Comparison of ENCODE assay signal across 13 mouse cellular contexts in the genomic region with DNA sequence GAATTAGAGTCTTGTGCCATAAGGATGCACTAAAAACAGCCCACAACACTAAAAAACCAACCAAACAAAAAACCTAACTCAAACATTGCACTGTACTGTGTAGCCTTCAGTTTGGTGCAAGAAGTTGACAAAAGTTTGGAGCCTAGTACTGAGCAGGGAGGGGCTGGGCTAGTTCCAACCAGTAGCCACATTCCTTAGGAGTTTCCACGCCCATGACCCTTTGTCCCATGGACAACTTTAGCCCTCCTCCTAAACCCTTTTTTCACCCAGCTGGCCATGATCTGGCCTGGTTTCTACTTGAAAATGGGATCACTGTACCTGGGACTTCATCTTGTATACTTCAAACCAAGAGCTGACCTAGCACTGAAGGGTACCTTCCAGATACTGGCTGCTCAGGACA. TPM values are rescaled to one million over a fixed set of nuclear protein-coding genes. Genes with fewer than 3 reads are reported as not detected.
A peak's percentile ranks its signal among the peaks of the same experiment; 100 is the strongest.
DNase-seq lines count a peak whose midpoint lies in the region; ATAC-seq and TF ChIP-seq lines count a peak whose summit lies in the region.
"Had no signal": no experiment of that assay in that cellular context is flagged by ENCODE, and none has a peak within 500 bp of the region (broad histone marks: within the 10 kb centered on the region; RNA-seq: fewer than 3 reads in every experiment).

No protein-coding gene starts in this region.

- no peak overlapping the region for H3K4me3 ChIP-seq in lung, embryonic 14.5 days (ENCODE audit: low read depth, low read length)
- H3K4me3 ChIP-seq in lung, adult 2 months (replicated peaks; ENCODE audit: extremely low read depth, low read depth, low read length) = no peak overlapping the region
- no peak overlapping the region for H3K4me3 ChIP-seq in kidney, embryonic 16.5 days (ENCODE audit: low read length)
- H3K4me3 ChIP-seq in small intestine, adult 2 months (ENCODE audit: low read depth, low read length) = no peak overlapping the region
- no peak overlapping the region for H3K4me3 ChIP-seq in hindbrain, embryonic 11.5 days (ENCODE audit: low read depth, low read length)
- H3K4me3 ChIP-seq: hindbrain, embryonic 10.5 days; limb, embryonic 15.5 days had no signal

- peak overlapping the region; percentile 34; the same call in 1 of the 2 replicates for H3K27ac ChIP-seq in lung, embryonic 14.5 days (ENCODE audit: low read depth)
- H3K27ac ChIP-seq in kidney, embryonic 16.5 days (ENCODE audit: low read length) = peak overlapping the region; percentile 85
- peak overlapping the region; percentile 71 for H3K27ac ChIP-seq in small intestine, adult 2 months (ENCODE audit: insufficient read depth, low read depth, low read length)
- H3K27ac ChIP-seq in hindbrain, embryonic 11.5 days (ENCODE audit: low read depth, low read length) = no peak overlapping the region
- H3K27ac ChIP-seq: hindbrain, embryonic 10.5 days; limb, embryonic 15.5 days had no signal

- H3K9ac ChIP-seq in lung, embryonic 14.5 days = peak overlapping the region; percentile 1; the same call in 1 of the 2 replicates
- no peak overlapping the region for H3K9ac ChIP-seq in kidney, embryonic 16.5 days (replicated peaks; ENCODE audit: low read length)
- H3K9ac ChIP-seq in hindbrain, embryonic 11.5 days (ENCODE audit: low read depth, low read length) = no peak overlapping the region
- H3K9ac ChIP-seq: limb, embryonic 15.5 days had no signal

- DNase-seq in lung, embryonic 14.5 days = peak; percentile 7
- no peak for DNase-seq in lung, adult 2 months
- DNase-seq in adipocyte (ENCODE audit: low spot score) = peak; percentile 91
- no peak for DNase-seq in right cerebral cortex, postnatal 36 days (ENCODE audit: low spot score in 2 of 2)
- DNase-seq in gastrocnemius, postnatal 36 days = no peak
- DNase-seq in hindbrain, embryonic 11.5 days (ENCODE audit: low spot score) = no peak
- DNase-seq: cerebellum, adult 8-10 months; gastrocnemius, postnatal 14 days; layer of hippocampus, adult 9-11 months had no signal

- H3K4me2 ChIP-seq in lung, embryonic 14.5 days = no peak overlapping the region
- H3K4me2 ChIP-seq in kidney, embryonic 16.5 days (replicated peaks; ENCODE audit: low read depth, low read length) = no peak overlapping the region
- no peak overlapping the region for H3K4me2 ChIP-seq in hindbrain, embryonic 11.5 days (replicated peaks; ENCODE audit: low read depth, low read length)
- H3K4me2 ChIP-seq: limb, embryonic 15.5 days had no signal

- H3K36me3 ChIP-seq in lung, embryonic 14.5 days (ENCODE audit: insufficient read depth) = no peaks in the 10 kb centered on the region
- H3K36me3 ChIP-seq in kidney, embryonic 16.5 days (ENCODE audit: insufficient read depth, low read length) = no peaks in the 10 kb centered on the region
- no peaks in the 10 kb centered on the region for H3K36me3 ChIP-seq in small intestine, adult 2 months (ENCODE audit: control insufficient read depth, insufficient read depth, low read length)
- no peaks in the 10 kb centered on the region for H3K36me3 ChIP-seq in hindbrain, embryonic 11.5 days (ENCODE audit: control insufficient read depth, insufficient read depth, low read length)
- H3K36me3 ChIP-seq: limb, embryonic 15.5 days had no signal

- ATAC-seq in lung, embryonic 14.5 days (ENCODE audit: insufficient read depth) = no peak
- no peak for ATAC-seq in kidney, embryonic 16.5 days (ENCODE audit: low FRiP score, low TSS enrichment)
- no peak for ATAC-seq in hindbrain, embryonic 11.5 days (ENCODE audit: low FRiP score)

- H3K4me1 ChIP-seq in lung, embryonic 14.5 days (ENCODE audit: insufficient read depth) = peaks cover 13% of the 10 kb centered on the region; the same call in 1 of the 2 replicates
- peaks cover 7% of the 10 kb centered on the region; the same call in 1 of the 2 replicates for H3K4me1 ChIP-seq in lung, adult 2 months (ENCODE audit: control insufficient read depth, insufficient read depth, low read length)
- peaks cover 35% of the 10 kb centered on the region for H3K4me1 ChIP-seq in kidney, embryonic 16.5 days (ENCODE audit: insufficient read depth, low read length)
- peaks cover 39% of the 10 kb centered on the region for H3K4me1 ChIP-seq in small intestine, adult 2 months (ENCODE audit: control insufficient read depth, insufficient read depth, insufficient read length, low read length)
- H3K4me1 ChIP-seq in hindbrain, embryonic 11.5 days (replicated peaks; ENCODE audit: control insufficient read depth, insufficient read depth, low read length) = no peaks in the 10 kb centered on the region

- H3K9me3 ChIP-seq in lung, embryonic 14.5 days (ENCODE audit: low read depth, low read length) = no peaks in the 10 kb centered on the region
- H3K9me3 ChIP-seq in kidney, embryonic 16.5 days (ENCODE audit: low read length) = no peaks in the 10 kb centered on the region
- H3K9me3 ChIP-seq in hindbrain, embryonic 11.5 days (ENCODE audit: control insufficient read depth, low read length) = no peaks in the 10 kb centered on the region
- H3K9me3 ChIP-seq: hindbrain, embryonic 10.5 days; limb, embryonic 15.5 days had no signal

- no peak for TF ChIP-seq POLR2A in lung, adult 2 months (IDR thresholded peaks at IDR 0.05; ENCODE audit: borderline replicate concordance, extremely low read depth, low read depth, low read length)
- TF ChIP-seq POLR2A in small intestine, adult 2 months (IDR thresholded peaks at IDR 0.05; ENCODE audit: low read depth, low read length) = no peak

- no peaks in the 10 kb centered on the region for H3K27me3 ChIP-seq in lung, embryonic 14.5 days (ENCODE audit: insufficient read depth, low read length)
- H3K27me3 ChIP-seq in kidney, embryonic 16.5 days (ENCODE audit: insufficient read depth, low read length) = no peaks in the 10 kb centered on the region
- H3K27me3 ChIP-seq in small intestine, adult 2 months (ENCODE audit: control insufficient read depth, insufficient read depth, low read length) = no peaks in the 10 kb centered on the region
- H3K27me3 ChIP-seq in hindbrain, embryonic 11.5 days (ENCODE audit: control insufficient read depth, insufficient read depth, low read length) = no peaks in the 10 kb centered on the region
- H3K27me3 ChIP-seq: limb, embryonic 15.5 days had no signal

- WGBS in lung, embryonic 14.5 days = 36% methylated on average over 1 of the region's 1 CpGs
- 65% methylated on average over 1 of the region's 1 CpGs for WGBS in lung, adult 2 months
- 52% methylated on average over 1 of the region's 1 CpGs for WGBS in kidney, embryonic 16.5 days
- WGBS in small intestine, adult 2 months = 26% methylated on average over 1 of the region's 1 CpGs
- WGBS in hindbrain, embryonic 11.5 days = 58% methylated on average over 1 of the region's 1 CpGs

- intact Hi-C loops in gastrocnemius, postnatal 36 days (cut with DNase I) = no loop called here

- no peak for TF ChIP-seq CTCF in lung, embryonic 14.5 days (IDR thresholded peaks at IDR 0.05; ENCODE audit: low read depth)
- no peak for TF ChIP-seq CTCF in lung, adult 2 months (IDR thresholded peaks at IDR 0.05; ENCODE audit: insufficient read depth, low read length)
- TF ChIP-seq CTCF in small intestine, adult 2 months (IDR thresholded peaks at IDR 0.05; ENCODE audit: extremely low read depth, insufficient read length, insufficient replicate concordance, low read depth, low read length) = no peak

RNA-seq across cellular contexts. Expression of gene Fasn, which starts 26.8 kb away (rescaled TPM):
- 83.3 and 95.5 TPM in 2 replicates for polyA plus RNA-seq in lung, embryonic 14.5 days (2014; fragmentation: Nextera tagmentation; extraction: Ambion mirVana)
- polyA plus RNA-seq in lung, adult 2 months (2012; rRNA removed) = 1,387 and 1,388 TPM in 2 replicates
- 50.0 and 50.4 TPM in 2 replicates for polyA plus RNA-seq in kidney, embryonic 16.5 days (2015; fragmentation: Nextera tagmentation; extraction: Ambion mirVana)
- 151 and 154 TPM in 2 replicates for polyA plus RNA-seq in small intestine, adult 2 months (2012; rRNA removed)
- total RNA-seq in gastrocnemius, postnatal 36 days (2021) = 10 to 100 TPM; 12.5 to 20.0 TPM
- polyA plus RNA-seq in hindbrain, embryonic 11.5 days (2014; fragmentation: Nextera tagmentation; extraction: Ambion mirVana) = 76.0 and 94.1 TPM in 2 replicates

RNA-seq across cellular contexts. Expression of gene Dus1l, which starts 54.9 kb away (rescaled TPM):
- polyA plus RNA-seq in lung, embryonic 14.5 days (2014; fragmentation: Nextera tagmentation; extraction: Ambion mirVana) = 77.2 and 87.4 TPM in 2 replicates
- polyA plus RNA-seq in lung, adult 2 months (2012; rRNA removed) = 32.0 and 35.4 TPM in 2 replicates
- polyA plus RNA-seq in kidney, embryonic 16.5 days (2015; fragmentation: Nextera tagmentation; extraction: Ambion mirVana) = 89.9 and 91.0 TPM in 2 replicates
- polyA plus RNA-seq in small intestine, adult 2 months (2012; rRNA removed) = 24.1 and 29.0 TPM in 2 replicates
- total RNA-seq in gastrocnemius, postnatal 36 days (2021) = 10 to 100 TPM; 31.3 to 32.9 TPM
- polyA plus RNA-seq in hindbrain, embryonic 11.5 days (2014; fragmentation: Nextera tagmentation; extraction: Ambion mirVana) = 70.9 and 71.3 TPM in 2 replicates

Comparison
In these comparisons a context has a peak if more than half of its experiments do, and no peak if none do; other contexts are left out.
1. DNase-seq: peak in lung, embryonic 14.5 days (single experiment) and adipocyte (single experiment); none in lung, adult 2 months (single experiment), right cerebral cortex, postnatal 36 days (0 of 2), gastrocnemius, postnatal 36 days (0 of 2) and hindbrain, embryonic 11.5 days (single experiment).